Mouse (Mus musculus): ENCODE measurements at regions not wholly inside any gene's neighbourhood (a gene's known extent, or its start where the extent isn't known, plus 50 kb on each side); places are given as distances from the start of the nearest gene placed in this dataset.

DNA sequence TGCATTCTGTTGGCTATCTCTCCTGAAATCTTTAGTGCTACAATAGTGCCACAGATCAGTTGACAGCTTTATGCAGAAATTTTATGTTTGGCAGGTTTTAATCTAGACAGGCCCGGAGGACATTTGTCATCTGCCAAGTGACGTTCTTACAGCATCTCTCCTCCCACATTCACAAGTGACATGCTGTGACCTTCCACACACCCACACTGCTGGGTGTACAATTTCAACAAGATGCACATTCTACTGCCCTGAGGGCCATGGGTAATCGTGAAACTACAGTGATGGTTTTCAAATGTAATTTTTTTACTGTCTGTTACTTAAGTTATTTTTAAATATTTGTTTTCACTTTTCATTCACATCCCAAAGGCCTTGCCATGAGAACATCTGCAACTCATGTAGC lies 639.2 kb upstream of the Gm11114 start:
- no peak for DNase-seq

DNA sequence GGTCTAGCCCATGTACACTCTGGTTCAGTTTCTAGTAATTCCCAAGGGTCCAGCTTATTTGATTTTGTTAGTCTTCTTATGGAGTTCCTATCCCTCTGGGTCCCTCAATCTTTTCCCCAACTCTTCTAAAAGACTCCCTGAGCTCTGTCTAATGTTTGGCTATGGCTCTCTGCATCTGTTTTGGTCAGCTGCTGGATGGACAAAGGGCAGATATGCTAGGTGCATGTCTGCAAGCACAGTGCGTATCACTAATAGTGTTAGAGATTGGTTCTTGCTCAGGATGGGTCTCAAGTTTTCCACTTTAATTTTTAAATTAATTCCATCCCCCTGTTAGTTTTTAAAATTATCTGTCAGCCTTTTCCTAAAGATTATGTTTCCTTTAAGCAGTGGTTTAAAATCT lies 634.2 kb upstream of the Gm11114 start:
- DNase-seq, result no peak

DNA sequence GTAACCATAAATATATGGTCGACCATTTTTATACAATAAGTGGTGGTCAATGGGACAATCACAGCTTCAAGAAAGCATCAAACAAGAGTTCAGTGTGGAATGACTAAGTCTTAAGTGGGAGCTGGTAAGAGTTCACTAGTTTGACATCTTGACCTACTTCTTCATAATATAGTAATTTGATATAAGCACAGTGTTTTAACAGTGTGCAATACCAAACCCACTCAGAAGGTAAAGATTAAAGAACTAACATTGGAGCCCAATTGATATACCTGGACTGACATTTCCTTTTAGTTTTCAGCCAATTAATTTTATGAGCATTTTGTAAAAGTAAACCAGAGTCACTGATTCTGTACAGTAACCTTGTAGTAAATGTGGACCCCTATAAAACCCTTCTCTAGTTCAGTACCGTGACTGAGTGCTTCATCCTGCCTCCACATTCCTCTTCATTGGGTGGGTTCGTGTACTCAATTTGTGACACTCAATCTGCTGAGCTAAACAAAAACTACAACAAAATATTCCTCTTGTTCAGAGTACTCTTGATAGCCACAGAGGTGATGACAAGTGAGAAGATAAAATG lies 593.9 kb upstream of the Gm11114 start:
- DNase-seq, result no peak

DNA sequence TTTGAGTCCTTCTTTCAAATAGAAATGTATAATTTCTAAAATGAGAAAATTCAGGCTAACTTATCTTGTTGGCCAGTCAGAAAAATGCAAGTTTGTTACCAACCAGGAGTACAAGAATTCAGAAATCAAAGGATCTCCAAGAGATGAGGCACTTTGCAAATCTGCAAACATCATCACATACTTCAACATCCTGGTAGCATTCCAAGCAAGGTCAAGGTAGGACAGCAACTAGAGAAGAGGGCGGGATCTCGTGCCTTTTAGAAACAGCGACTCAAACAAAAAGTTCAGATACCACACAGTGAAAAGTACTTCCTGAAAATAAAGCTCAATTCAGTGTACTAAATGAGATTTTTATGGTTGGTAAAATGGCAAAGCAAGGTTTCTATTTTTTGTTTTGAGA lies 593.2 kb upstream of the Gm11114 start:
- DNase-seq, result no peak

DNA sequence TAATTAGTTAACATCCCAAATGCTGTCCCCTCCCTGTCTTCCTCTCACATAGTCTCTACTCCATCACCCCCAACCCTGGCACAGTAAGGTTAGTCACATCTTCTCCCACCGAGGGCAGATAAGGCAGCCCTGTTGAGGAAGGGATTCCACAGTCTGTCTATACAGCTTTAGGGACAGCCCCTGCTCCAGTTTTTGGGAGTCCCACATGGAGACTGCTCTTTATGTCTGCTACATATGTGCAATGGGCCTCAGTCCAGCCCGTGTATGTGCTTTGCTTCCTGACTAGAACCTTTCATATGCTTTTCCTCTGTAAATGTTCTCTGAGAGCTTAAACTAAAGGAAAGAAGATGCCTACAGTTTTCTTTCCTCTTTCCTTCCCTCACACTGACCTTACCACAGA lies 592.1 kb upstream of the Gm11114 start:
- DNase-seq, result no peak

DNA sequence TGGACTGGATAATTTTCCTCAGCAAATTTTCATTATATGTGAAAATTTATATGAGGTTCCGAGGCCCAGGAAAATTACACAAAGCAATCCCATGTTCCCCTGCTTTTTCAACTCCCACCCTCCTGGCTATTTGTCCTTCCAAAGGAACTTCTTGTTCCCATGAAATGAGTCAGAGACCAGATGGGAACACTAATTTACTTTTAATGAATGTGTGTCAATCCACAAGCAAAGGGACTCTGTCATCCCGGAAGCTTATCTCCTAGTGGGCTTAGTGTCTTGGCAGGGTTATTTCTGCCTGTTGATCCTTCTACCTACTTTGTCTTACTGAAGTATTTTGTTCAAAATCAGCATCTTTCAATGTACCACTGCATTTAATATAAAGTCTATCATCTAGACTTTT lies 573.3 kb upstream of the Gm11114 start:
- no peak for DNase-seq

DNA sequence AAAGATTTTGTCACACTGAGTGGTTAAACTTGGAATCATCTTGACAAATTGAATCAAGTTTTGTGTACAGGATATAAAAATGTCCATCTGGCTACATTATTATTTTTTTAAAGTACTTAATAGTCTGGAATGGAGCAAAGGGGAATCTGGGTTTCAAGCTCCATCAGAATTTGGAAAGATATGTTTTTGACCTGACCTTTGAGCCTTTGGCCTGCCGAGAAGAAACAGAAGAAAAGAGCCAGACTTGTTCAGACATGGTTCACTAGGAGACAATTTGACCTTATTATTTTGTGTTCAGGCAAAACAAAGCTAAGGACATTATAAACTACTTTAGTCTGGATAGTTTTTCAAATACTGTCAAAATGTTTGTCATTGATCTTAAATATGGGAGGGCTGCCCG lies 572.2 kb upstream of the Gm11114 start:
- DNase-seq, result no peak

DNA sequence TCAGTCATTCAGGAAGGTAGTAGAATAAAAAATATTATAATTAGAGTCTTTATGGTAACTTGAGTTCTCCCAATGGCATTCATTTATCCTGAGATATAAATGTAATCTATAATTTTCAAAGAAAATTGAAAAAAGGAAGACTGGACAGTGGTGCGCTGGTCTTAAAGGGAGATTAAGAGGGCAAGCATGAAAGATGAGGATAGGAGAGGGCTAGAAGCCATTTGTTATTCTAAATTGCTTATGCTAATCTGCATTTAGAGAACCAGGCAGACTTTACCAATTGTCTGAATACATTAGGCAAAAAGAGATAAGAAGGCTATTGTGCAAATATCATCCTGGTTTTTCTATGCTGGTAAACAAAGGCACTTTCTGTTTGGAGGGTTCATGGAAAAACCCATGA lies 558.2 kb upstream of the Gm11114 start:
- no peak for DNase-seq

DNA sequence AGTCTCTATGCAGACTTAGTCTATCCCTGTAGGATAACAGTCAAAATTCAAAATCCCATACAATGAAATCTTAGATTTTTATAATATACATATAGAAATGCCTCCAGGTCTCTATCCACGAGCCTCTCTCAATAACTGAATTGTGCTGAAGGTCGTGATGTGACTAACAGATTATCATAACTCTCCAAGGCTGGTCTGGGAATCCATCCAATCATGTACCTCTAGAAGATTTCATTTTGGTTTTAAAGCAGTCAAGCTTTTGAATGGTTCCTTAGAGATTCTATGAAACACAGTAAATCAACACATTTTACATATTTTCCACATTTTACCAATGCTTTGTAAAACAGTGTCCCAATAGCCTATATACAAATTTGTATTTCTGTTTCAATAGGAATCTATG lies 557.7 kb upstream of the Gm11114 start:
- no peak for DNase-seq

DNA sequence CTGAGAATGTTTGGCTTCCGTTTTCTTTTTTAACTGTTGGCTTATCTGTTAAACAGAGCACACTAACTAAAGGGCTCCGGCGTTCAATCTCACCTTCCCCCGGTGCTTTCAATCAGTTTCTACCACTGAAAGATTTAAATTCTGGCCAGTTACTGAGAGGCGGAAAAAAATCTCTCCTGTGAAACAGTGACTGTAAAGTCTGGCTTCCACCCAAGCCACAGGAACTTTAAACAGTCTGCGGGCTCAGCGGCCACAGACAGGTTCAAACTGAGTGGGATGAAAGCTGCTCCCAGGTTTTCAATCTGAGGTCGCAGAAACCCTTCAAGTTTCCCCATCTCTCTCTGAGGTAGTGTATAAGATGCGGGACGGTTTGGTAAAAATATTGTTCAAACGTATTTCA lies 538.2 kb upstream of the Gm11114 start:
- no peak for DNase-seq

DNA sequence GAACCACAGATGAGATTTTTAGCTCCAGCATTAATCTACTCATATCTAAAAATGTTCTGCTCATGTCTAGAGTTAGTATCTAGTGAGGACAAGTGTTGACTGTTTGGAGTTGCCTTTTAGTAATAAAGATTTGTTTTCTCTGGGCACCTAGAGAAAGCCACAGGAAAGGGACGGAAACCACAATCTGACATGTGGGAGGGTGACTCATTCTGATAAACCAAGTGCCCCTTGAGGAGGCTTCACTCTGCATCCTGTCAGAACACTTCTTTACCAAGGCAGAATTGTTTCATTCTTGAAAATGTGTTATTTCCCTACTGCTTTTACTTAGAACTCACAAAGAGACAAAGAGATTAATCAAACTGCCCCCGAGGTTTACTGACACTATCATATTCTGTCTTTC lies 537.4 kb upstream of the Gm11114 start:
- DNase-seq, result no peak

DNA sequence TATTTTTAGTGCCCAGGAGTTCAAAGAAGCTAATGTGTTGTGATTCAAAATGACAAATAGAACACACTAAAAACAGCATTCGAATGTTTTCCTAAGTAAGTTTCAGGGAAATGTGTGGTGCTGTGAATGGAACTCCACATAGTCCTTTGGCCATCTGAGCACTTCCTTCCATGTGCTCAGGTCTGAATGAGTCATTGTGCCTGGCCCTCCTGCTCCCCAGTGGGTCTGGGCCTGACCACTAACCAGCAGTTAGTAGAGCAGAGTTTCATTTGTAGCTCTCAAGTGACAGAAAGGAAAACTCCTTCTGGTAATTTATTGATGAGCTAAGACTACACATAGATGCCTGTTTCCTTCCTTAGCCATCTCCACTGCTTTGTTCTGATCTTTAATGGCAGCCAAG lies 533.4 kb upstream of the Gm11114 start:
- no peak for DNase-seq

DNA sequence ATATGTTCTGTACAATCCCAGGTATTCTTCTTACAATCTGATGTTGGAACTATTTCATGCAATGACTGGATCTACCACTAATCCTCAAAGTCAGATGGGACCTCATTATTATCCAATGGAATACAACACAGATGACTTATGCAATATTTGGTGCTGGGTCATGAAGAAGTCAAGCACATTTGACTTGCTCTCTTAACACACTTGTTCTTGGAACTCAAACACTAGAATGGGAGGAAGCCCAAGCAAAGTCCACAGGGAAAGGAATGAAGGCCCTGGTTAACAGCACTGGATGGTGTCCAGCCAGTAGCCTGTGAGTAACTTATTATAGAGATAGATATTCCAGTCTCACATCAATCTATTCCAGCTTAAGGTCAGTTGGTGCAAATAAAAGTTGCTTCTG lies 486.8 kb upstream of the Gm11114 start:
- DNase-seq, result peak; percentile 24

DNA sequence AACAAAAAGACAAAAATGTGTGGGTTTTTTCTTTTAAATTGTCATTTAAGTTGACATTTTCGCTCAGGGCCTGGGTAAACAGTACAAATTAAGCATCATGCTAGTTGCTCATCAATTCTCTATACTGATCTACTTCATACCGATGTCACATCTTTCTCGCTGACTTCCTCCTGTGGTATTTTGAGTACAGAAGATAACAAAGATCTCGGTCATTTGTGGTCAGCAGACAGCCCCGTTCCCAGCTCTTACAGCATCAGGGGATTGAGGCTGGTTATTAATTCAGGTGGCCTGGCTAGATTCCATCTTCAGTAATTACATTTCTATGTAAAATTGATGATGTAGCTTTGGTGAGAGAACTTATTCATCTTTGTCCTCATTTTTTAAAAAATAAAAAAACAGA lies 483.6 kb upstream of the Gm11114 start:
- DNase-seq, result no peak

DNA sequence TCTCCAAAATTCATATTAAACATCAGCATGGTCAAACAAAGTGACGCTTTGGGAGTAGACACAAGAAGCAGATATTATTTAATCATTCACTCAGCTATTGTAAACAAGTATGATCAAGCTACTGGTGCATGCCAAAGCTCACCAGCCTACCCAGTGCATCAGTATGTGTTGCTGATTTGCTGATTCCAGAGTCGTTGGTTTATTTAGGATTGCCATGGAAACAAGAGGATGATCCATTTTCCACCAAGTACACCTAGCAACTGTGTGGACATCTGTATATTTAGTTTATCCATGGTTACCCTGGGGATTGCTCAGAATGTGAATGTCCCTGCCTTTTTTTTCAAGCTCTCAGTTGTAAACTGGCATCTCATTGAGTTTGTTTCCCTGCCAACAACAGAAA lies 481.9 kb upstream of the Gm11114 start:
- DNase-seq, result no peak

DNA sequence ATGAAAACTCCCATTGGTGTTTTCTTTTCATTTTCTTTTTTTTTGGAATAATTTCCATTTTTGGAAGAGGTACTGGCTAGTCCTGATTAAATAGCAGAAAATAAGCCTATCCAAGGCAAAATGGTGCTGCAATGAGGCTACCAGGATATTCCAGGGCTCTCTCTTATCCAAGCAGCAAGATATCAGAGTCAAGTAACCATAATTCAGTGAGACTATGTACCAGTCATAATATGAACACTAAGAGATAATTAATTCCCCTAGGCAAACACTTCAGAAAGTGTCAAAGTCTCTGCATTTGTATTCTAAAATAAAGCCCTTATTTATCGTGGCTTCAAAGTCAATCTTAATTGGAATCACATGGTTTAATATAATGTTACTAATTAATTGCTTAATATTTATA lies 475.1 kb upstream of the Gm11114 start:
- DNase-seq, result no peak

DNA sequence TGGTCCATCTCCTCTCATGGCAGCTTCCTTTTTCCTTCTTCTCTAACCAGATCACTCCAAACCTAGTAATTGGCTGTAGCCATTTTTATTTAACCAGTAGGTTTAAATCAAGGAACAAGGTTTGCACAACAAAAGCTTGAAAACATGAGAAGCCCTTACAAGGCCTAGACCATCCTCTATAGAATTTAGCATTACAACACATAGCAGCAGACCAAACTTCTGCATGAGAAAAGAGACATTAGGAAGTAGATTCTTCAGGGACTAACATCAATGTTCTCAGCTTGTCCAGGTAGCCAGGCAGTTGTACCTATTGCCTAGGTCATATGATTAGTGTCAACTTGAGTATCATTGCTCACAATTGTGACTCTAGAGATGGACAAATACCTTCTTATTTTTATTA lies 468.6 kb upstream of the Gm11114 start:
- no peak for DNase-seq

DNA sequence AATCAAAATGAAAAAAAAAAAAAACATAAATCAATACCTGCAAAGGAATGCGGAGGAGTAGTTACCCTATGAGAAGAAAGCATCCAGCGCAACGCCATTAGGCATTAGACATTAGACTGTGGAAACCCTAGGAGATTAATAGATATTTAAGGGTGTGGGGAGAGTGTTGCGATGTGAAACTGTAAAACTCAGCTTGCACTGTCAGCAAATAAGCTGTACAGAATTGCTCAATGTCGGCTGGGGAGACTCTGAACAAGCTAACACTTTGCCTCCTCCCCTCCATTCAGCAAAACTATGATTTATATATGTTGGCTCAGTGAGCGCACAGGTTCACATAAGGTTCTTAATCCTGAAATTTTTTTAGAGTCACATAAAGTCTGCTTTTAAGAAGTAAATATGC lies 451.0 kb upstream of the Gm11114 start:
- DNase-seq, result no peak

DNA sequence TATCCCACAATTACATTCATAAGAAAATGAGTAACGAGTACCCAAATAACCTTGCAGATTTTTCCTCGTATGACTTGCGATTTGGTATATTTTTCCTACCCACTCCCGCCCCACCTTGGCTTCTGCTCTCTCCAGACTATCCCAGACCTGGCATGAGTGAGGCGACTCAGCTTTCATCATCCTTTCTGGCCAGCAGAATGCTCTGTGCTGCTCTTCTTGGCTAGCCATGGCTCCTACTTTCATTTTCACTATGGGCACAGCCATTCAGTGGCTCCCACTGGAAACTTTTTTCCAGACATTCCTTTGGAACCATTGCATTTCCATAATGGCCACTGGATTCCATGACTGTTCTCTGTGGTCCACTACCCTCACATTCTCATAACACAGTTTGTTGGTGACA lies 449.1 kb upstream of the Gm11114 start:
- no peak for DNase-seq

DNA sequence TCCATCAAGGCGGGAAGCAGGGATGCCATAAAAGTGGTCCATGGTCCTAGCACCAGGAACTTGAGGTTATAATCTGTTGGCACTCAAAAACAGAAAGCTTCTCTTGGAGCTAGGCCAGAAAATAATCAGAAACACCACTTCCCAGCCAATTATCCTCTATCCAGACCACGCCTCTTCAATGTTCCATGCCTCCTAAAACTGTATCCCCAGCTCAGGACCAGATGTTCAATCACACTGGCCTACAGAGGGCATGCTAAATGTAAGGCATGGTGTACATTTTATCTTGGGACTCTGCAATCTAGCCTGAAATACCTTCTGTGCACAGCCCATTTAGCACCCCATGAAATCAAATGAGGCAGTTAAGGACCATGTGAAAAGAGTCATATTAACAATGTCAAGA lies 418.4 kb upstream of the Gm11114 start:
- DNase-seq, result no peak

DNA sequence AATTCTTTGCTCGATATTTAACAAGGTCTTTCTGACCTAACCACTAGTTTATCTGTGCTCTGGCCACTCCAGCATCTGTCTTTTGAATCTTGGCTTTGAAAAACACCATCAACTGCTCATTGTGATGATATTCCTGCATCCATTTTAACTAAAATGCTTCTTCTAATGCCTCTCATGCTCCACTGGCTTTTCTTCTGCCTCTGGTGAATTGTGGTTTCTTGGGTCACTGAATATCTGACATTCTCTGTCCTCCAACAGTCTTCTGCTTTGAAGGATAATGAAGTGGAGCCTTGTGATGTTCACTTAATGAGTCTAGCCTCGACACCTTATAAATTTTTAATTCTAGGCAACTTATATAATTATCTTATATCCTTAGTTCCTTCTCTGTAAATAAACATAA lies 416.5 kb upstream of the Gm11114 start:
- no peak for DNase-seq

DNA sequence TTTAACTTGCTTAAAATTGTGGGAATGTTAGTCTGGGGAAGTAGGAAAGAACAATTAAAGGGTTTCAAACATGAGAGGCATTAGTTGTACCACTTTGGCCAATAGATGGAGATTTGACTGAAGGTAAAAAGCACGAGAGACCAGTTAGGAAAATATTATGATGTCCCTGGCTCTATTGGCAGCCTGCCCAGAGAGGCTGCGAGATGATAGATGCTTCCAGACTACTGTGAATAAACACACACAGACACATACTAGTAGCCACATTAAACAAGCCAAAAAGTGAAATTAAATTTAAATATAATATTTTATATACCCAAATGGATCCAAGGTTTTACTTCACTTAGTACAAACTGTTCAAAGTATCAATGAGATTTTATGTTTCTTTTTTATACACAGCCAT lies 411.9 kb upstream of the Gm11114 start:
- peak; percentile 24 for DNase-seq

DNA sequence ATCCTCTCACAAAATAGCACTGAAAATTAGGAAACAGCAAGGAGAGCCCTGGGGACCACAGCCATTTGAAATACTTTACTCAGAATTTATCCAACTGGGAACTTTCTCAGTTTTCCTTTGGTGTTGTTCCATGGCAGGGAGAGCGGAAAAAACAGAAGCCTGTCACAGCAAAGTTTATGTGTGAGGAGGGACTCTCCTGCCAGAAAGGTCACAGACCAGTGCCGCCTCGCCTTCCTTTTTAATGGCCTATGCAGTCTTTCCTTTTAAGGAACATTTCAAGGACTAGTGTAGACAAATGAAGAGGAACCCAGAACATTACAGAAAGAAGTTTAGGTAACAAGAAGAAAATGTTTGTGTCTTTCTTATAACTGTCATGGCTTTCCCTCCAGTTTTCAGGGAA lies 406.3 kb upstream of the Gm11114 start:
- no peak for DNase-seq

DNA sequence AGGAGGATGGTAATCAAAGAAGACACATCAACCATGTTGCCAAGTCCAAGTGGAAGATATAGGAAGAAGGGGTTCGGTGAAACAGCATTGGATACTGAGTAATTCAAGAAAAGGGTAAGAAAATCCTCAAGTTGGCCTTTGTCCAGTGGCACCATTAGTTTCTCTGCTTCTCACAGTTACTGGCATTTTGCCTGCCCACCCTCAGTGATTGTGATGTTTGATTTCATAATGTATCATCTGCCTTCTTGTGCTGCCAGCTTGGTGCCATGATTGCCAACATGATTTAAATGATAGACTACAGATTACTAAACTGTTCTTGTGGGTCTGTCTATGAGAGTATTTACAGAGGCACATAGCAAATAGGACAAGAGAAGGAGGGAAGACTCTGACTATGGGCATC lies 399.3 kb upstream of the Gm11114 start:
- no peak for DNase-seq

DNA sequence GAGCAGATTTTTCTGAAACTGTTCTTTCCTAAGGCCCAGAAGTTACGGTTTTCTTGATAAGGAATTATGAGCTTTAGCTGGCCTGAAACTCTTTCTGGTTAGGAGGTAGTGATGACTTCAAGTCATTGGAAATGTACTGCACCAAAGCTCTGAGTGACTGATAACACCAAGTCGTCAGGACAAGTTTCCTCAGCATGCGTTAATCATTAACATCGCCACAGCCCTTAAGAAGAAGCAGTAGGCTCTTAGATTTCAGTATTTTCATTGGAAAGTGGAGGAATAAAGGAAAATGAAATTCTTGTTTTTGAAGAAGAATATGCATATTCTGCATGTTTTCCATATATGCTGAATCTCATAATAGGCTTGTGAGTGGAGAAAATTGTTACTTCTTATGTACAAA lies 390.3 kb upstream of the Gm11114 start:
- no peak for DNase-seq

DNA sequence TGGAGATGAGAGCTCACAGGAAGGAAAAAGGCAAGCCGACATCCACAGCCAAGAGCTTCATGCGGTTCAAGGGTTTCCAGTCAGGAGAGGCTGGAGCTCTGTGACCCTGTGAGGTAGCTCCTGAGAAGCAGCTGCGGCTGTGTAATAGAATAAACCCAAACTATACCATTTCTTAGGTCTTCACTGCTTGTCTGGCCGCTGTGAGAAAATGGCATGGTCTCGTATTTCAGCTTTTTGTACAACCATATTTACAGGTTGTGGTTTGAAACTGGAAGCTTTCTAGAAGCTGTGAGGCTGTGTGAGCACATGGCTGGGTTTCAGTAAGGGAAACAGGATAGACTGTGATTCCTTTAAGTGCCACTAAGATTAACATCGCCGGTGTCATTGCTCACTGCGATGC lies 388.6 kb upstream of the Gm11114 start:
- DNase-seq, result no peak
